Mouse (Mus musculus): ENCODE measurements around the gene Izumo1r. TPM values are rescaled to one million over a fixed set of nuclear protein-coding genes. Genes with fewer than 3 reads are reported as not detected.
"Not testable (repeated sequence)": the region's sequence is repeated elsewhere in the genome, so short reads cannot be mapped to it uniquely, and the experiment has no call there.

The Izumo1r gene
- total RNA-seq, 2 experiments from 2014 or later, result not detected

DNA sequence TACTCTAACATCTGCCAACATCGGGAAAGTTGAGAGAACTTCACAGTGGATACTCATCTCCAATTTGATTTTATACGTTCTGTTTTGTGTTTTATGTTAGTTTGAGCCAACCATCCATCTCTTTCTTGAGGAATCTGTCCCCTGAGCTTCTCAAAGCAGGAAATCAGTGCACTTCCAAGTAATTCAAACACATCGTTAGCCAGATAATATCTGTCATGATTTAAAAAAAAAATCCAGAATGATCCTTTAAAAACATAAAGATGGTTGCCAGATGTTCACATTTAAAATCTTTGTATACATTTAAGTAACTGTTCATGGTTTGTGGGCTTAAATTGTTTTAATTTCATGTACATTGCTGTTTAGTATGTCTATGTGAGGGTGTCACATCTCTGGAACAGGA lies 2.2 kb upstream of the Izumo1r start:
- no peak for DNase-seq (ENCODE audit: low spot score in 2 of 2)

DNA sequence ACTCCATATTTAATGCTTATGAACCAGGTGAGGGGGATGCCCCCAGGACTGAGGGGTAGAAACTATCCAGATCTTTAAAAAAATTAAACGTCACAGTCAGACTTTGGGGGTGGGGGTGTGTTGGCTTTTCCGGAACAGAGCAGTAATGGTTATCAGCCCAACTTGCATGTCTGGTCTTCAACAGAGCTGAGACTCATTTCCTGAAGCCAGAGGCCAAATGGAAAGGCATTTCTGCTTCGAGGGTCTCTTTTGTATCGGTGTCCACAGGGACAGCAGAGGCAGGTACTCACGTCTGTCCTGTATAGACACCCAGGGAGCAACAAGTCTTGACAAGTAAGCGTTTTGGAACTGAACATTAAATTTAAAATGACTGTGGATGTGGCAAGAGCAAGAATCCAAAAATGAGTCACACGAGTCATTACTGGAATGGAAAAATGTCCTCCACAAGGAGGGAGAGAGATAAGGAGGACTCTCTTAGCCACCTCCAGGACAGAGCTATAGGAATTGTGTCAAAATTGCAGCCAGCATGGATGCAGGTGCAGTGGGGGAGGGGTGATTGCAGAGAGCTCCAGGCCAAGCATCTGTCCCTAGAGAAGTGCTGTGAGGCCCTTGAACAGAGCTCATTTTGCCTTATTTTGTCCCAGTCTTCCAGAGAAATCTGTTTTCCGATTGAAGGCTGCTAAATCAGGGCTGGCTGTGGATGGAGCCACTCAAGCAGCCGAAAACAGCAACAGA lies 1.2 kb upstream of the Izumo1r start:
- peak in 1 of 2 experiments; percentile 22 for DNase-seq (ENCODE audit: low spot score in 2 of 2)

DNA sequence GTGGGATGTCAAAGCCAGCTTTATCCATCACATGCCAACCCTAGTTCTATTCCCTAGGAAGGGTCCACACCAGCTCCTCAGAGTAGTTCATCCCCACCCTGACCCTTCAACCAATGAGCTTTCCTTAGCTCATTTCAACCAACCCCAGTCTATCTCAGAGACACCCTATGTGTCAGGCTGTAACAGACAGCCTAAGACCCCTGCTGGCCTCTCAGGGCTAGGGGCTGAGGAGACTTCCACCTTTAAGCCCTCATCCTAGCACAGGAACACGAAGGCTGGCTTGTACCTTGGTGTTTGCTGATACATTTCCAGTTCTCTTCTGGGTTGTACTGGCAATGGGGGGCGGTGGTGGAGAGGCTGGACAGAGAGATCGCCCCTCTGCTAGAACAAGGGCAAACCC lies 743 bp downstream of the Izumo1r start:
- no peak for DNase-seq (ENCODE audit: low spot score in 2 of 2)

DNA sequence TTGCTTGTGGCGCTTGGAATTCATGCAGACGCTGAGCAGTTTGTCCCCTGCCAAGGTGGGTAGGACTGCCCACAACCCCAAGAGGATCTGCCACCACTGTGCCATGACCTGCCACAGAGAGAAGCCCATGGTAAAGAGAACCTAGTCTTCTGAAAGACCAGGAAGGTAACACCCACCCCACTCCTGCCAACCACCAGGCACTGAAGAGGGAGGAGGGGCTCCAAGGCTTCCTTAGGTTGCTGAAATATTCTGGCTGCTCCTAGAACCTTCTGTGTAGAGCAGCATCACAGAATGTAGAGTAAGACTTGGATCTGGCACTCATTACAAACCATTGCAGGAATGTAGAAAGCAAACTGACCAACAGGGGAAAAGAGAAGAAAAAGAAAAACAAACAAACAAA lies 1.3 kb downstream of the Izumo1r start:
- DNase-seq (ENCODE audit: low spot score in 2 of 2), result no peak

DNA sequence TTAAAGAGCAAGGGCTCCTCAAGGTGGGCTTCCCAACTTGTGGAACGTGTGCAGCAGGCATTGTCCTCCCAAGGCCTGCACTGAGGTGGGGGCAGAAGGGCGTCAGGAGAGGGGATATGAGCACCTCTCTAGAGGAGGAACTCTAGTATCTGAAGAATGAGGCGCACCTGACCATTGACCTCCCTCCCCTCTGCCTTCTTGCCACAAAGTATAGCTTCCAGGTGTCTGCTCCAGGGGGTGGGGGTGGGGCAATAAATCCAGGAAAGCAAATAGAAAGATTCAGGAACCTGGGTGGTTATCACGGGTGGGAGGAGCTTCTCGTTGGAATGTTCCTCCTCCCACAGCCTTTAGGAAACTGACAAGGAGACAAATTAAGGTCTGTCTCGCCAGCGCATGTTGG lies 2.0 kb downstream of the Izumo1r start:
- DNase-seq (ENCODE audit: low spot score in 2 of 2), result no peak

DNA sequence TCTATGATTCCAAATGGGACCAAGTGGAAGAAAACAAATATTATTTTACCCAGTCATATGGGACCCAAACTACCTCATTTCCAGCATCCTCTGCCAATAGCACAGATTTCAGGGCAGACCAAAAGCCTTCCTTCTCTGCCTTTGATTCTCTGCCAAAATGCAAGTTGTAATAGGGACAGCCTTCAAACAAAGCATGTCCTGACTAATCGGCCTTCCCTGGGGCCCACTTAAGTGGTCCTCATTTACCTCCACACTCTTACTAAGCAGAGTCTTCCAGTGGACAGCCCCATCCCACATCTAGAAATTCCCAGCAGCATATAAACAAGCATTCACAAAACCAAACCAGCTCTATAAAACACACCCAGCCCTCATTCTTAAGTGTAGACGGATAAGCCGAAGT lies 6.6 kb downstream of the Izumo1r start:
- DNase-seq (ENCODE audit: low spot score in 2 of 2), result no peak

DNA sequence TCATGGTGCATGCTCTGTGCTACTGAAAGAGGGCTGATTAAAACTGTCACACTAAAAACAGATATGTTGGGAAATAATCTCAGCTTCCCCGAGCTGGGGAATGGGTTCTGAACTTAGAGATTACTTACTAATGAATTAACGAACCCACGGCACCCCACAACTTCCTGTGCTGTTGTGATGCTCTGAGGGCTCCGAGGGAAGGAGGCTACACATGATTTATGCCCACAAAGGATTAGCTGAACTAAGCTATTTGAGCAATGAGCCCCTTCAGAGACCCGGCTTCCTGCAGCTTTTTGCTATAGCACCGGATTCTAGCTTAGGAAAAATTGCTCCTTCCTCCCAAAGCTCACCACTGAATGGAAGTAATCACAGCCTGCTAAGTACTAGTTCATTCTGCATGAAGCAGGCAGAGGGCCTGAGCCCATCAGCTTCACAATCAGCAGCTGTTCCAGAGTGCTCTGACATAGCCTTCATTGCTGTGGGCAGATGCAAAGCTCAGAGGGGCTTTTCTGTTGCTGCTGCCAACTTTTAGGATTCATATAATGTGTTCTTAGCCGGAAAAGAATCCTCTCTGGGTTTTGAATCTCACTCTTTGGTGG lies 8.4 kb downstream of the Izumo1r start:
- no peak for DNase-seq (ENCODE audit: low spot score in 2 of 2)

DNA sequence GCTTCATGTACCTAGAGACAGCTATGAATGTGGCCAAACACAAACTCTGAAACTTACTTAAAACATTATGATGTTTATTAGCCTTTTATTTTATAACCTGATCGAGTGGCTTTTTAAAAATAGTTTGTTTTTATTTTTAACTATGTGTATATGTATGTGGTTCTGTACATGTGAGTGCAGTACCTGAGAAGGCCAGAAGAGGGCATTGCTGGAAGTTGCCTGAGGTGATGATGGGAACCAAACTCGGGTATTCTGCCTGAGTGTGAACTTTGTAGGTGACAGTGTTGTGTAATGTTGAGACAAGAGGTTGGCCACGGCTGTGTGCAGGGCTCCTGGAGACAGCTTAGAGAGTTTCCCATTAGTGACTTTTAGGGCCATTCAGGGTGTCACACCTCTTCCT lies 9.1 kb downstream of the Izumo1r start:
- DNase-seq (ENCODE audit: low spot score in 2 of 2), result no peak

DNA sequence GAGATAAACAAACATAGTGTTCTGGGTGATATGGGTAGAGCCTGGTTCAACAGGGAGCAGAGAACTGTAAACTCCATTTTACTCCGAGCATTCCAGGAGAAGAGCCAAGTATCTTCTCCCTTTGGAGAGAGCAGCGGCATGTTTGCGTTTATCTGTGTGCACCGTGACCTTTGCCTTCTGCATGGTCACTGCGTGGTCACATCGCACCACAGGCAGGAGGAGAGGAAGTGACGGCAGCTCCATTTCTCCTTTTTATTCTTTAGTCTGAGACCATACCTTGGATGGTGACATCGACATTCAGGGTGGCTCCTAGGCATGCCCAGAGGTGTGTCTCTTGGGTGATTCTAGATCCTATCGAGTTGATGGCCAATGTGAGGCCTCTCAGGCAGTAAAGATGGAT lies 10.4 kb downstream of the Izumo1r start:
- DNase-seq (ENCODE audit: low spot score in 2 of 2), result no peak

DNA sequence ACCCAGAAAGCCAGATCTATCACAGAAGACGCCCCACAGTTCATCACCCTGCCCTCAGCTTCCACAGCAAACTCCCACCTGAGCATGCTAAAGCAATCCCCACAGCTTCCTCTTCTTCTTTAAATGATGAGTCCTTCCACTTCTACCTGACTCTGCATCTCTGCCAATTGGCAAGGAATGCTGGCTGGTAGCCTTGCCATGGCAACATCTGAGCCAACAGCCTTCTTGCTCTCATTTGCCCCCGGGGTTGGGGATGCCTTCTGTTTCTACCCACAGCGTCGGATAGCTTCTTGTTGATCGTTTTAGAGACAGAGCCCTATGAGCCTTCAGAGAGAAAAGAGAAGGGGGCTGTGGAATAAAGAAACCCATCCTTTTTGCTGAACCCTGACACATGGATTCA lies 11.9 kb downstream of the Izumo1r start:
- no peak for DNase-seq (ENCODE audit: low spot score in 2 of 2)

DNA sequence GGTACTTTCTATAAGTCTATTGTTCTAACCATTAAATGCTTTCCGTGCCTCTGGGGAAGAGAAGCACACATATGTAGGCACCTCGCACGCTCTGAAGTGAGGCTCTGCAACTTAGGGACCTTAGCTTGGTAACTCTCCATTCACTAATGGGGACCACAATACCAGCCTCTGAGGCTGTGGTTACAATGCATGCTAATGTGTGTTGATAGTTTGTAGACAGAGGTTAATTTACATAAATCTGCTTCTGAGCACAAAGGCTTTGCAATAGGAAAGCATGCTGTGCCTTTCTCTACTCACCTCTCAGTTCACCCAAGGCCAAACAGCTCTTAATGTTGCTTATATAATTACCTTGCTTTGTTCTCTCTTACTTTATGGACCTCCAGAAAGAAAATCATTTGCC lies 13.1 kb downstream of the Izumo1r start:
- no peak for DNase-seq (ENCODE audit: low spot score in 2 of 2)

DNA sequence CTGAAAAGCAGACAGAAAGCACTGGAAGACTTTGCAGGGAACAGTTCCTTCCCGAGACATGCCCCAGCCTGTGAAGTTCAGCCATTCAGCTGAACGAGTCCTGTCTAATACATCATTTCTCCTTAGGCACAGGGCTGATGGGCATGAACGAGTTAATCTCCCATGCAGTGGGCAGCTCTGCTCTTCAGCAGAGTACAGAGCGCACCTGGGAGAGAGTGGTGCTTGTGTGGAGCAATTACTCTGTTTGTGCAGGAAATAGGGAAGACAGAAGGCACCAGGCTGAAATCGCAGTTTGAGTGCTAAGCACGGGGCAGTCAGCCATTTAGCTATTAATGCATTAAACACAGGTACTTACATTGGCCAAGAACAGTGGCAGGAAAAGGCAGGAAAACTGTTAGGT lies 15.1 kb downstream of the Izumo1r start:
- DNase-seq (ENCODE audit: low spot score in 2 of 2), result no peak

DNA sequence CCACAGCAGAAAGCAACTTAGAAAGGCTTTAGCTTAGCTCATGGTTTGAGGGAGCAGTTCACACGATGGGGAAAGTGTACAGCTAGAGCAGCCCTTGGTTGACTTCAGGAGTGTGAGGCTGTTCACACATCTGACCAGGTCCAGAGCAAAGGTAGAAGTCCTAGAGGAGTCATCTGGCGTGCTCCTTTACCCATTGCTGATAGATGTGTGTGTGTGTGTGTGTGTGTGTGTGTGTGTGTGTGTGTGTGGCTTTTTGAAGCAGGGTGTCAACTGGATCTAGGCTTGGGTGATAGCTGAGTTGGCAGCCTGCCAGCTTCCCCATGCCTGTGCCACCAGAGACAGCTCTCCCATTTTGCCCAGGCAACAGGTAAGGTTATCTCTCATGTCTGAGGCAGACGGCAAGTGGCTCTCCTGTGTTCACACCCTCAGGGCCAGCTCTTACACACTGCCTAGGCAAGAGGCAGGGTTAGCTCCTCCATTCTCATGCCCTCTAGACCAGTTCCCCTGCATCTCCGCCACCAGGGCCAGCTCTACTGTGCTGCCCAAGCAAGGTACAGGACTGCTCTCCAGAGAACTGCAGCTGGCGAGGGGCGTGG lies 15.9 kb downstream of the Izumo1r start:
- DNase-seq (ENCODE audit: low spot score in 2 of 2), result no peak

DNA sequence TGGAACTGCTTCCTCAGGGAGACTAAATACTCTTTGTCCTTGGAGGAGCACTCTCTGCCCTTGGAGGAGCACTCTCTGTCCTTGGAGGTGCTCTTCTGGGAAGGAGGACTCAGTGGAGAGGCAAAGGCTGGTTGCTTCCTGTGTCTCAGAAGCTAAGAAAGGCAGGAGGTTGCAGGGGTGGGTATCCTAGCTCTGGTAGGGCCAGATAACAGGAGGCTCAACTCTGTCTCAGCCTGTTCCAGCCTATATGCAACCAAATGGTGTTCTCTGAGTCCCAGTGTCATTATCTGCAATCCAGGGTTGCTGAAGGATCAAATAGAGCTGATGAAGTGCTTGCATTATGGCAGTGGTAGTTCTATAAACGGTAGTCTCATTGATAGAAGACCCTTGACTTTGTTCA lies 17.8 kb downstream of the Izumo1r start:
- no peak for DNase-seq (ENCODE audit: low spot score in 2 of 2)

DNA sequence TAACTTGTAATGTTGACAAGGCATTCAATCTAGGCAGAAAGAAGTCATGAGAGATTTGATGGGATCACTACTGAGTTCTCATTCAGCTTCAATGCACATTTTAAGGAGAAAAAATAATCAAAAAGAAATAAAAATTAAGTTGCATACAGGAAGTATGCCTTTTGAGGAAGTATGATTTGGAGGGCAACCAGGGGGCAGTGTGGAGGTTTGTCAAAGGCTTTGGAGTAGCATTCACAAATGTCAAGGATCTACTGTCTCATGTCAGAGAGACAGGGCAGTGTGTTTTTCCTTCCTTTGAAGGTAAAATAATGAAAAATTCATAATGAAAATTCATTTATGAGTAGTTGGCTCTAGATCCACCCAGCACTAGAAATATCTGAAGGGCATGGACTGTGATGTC lies 18.6 kb downstream of the Izumo1r start:
- DNase-seq (ENCODE audit: low spot score in 2 of 2), result no peak

DNA sequence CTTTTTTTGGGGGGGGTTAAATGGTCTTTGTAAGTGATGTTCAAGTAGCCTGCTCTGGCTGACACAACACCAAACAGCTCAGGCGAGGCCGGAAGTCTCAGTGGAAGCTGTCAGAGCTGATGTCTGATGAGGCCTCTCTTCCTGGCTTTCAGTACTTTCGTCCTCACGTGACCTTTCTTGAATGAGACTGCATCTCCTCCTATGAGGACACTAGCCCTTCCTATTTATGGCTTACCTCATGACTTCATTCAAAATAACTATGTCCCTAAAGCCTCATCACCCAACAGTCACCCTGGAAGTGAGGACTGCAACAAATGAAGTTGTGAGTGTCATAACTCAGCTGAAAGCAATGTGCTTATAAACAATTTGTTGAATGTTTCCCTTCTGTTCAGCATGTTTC lies 19.1 kb downstream of the Izumo1r start:
- no peak for DNase-seq (ENCODE audit: low spot score in 2 of 2)

DNA sequence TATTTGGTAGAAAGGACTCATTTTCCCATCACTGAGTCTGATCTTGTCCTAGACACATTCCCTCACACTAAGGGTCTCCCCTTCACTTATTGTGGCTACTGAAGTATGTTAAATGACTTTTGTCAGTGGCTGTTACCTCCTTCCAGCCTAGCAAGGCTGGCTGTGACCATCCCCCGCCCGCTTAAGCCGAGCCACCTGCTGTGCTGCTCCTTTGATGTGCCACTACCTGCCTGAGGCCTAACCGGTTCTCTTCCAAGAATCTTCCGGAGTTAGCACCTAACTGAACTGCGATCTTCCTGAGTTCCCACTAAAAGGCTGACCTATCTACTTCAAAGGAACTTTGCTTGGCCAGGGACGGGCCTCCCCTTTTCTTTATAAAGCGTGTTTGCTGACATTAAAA lies 27.2 kb downstream of the Izumo1r start:
- not testable (repeated sequence) for DNase-seq (ENCODE audit: low spot score in 2 of 2)

DNA sequence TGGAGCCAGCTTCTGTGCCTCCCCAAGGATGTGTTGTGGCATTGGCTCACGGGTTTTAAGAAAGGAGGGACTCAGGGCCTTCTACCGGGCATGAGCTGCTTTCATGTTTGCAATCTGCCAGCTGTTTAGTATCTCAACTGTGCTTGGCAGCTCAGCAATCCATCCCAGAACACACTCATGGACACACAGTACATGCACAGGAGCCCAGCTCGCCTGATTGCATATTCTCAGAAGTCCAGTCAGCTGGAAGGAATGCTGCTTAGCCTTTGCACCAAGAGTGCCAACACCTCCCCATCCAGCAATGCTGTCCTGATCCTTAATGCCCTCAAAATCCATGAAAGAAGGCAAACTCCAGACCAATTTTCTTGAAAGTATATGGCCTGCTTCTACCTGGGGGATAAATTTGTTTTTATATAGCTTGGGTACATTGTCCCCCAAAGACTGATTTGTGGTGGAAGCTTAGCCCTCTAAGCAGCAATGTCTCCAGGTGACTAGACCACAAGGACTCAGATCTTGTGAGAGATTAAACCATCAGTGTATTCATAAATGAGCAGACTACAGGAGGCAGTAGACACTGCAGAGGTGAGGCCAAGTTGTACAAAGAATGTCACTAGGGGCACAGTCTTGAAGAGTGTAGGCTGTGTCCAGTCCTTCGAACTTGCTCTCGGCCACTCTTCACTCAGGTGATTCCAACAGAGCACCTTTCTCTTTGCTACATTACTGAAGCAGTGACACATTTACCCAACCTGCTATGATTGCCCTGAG lies 27.8 kb downstream of the Izumo1r start:
- no peak for DNase-seq (ENCODE audit: low spot score in 2 of 2)

DNA sequence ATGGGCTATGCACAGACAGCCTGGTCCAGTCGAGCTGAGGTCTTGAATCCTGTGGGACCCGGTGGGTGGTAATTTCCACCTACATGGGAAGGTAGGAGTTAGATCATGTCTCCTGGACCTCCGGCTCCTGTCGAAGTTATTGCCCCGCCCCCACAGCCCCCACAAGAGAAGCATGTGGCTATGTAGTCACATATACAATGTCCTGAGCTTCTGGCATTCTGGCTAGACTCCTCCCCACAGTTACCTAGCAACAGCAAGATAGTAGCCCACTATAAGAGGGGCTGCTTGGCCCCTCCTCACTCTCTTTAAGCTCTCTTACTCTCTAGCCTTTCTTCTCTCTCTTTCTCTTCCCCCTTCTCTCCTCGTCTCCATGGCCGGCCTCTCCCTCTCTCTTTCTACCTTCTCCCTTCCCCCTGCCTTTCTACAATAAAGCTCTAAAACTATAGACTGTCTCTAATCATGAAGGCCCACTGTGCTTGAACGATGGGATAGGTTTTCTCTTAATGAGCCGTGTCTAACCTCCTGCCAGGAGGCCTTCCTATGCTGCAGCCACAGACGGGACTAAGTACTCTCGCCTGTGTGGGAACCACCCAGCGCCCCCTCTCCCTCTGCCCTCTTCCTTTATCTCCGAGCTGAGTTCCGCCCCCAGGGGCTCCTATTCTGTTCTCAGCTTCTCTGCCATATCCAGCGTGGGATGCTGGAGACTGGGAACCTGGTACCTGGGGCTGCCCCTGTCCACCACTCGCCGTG lies 31.4 kb downstream of the Izumo1r start:
- DNase-seq (ENCODE audit: low spot score in 2 of 2), result no peak

DNA sequence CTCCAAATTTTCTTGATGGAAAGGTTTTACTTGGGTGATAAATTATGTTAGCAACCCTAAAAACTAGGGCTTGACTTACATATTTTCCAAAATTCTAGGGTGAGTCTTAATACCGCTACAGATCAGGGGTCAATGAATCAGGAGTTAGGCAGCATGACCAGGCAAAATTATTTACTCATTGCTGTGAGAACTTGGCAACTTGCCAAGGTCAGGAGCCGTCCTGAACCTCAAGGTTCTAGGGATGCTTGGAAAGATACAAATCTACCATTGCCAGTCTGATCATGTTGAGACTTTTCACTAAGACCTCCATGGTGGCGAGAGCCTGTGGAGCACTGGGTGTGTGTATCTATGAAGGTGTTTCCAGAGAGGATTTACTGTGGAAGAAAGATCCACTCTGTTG lies 32.2 kb downstream of the Izumo1r start:
- no peak for DNase-seq (ENCODE audit: low spot score in 2 of 2)

DNA sequence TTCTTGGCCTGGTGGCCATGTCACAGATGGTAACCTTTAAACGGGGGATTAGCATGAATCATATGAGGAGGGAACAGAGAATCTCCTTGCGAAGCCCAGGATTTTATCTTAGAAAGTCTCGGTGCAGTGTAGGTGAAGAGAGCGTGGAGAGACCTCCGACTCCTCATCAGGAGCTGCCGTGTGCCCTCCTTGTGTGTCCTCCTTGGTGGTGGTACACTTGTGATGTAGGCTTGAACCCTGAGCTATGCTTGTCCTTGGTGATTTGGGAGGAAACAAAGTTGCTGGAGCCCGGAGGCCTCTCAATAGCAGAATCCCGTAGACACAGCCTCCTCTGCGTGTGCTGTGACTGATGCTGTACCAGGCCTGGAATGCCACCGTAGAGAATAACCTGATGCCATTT lies 32.9 kb downstream of the Izumo1r start:
- DNase-seq (ENCODE audit: low spot score in 2 of 2), result no peak
